Mouse (Mus musculus): ENCODE data around the gene Cnpy1.

The Cnpy1 gene

GRCm38 (mm10) chr5:28179237-28179790 is 66.3 kb downstream of the Cnpy1 start:
- no peak for DNase-seq

- DNase-seq = no peak
Observed at GRCm38 (mm10) chr5:28178322-28178721, 67.3 kb downstream of the Cnpy1 start.

GRCm38 (mm10) chr5:28176585-28176984 is 69.0 kb downstream of the Cnpy1 start:
- no peak for DNase-seq

GRCm38 (mm10) chr5:28176023-28176422 is 69.6 kb downstream of the Cnpy1 start:
- DNase-seq = no peak

- DNase-seq = no peak
Observed at GRCm38 (mm10) chr5:28175570-28175919, 70.1 kb downstream of the Cnpy1 start.

GRCm38 (mm10) chr5:28174876-28175569 is 70.6 kb downstream of the Cnpy1 start:
- no peak for DNase-seq

GRCm38 (mm10) chr5:28174086-28174485 is 71.5 kb downstream of the Cnpy1 start:
- DNase-seq = no peak

GRCm38 (mm10) chr5:28173674-28174073 is 71.9 kb downstream of the Cnpy1 start:
- no peak for DNase-seq

- DNase-seq = no peak
Observed at GRCm38 (mm10) chr5:28172921-28173670, 72.5 kb downstream of the Cnpy1 start.

- no peak for DNase-seq
Observed at GRCm38 (mm10) chr5:28172261-28172920, 73.2 kb downstream of the Cnpy1 start.

- DNase-seq = no peak
Observed at GRCm38 (mm10) chr5:28171667-28172066, 73.9 kb downstream of the Cnpy1 start.

- DNase-seq = no peak
Observed at GRCm38 (mm10) chr5:28170892-28171291, 74.7 kb downstream of the Cnpy1 start.

GRCm38 (mm10) chr5:28170081-28170480 is 75.5 kb downstream of the Cnpy1 start:
- DNase-seq = no peak

GRCm38 (mm10) chr5:28169166-28169801 is 76.3 kb downstream of the Cnpy1 start:
- no peak for DNase-seq

- DNase-seq = no peak
Observed at GRCm38 (mm10) chr5:28168253-28169165, 77.1 kb downstream of the Cnpy1 start.

- DNase-seq = no peak
Observed at GRCm38 (mm10) chr5:28167611-28168252, 77.9 kb downstream of the Cnpy1 start.

- no peak for DNase-seq
Observed at GRCm38 (mm10) chr5:28166256-28167231, 79.1 kb downstream of the Cnpy1 start.

- DNase-seq = no peak
Observed at GRCm38 (mm10) chr5:28165358-28166255, 80.0 kb downstream of the Cnpy1 start, which contains the start of gene En2. Gene En2, plus strand, starts transcription at chr5:28165694.

GRCm38 (mm10) chr5:28163926-28164325 is 81.7 kb downstream of the Cnpy1 start:
- DNase-seq = no peak

Data from thymus, adult 18-20 months (tissue).